Mouse (Mus musculus): ENCODE measurements around the gene Usp45. TPM values are rescaled to one million over a fixed set of nuclear protein-coding genes. Genes with fewer than 3 reads are reported as not detected.

Gene Usp45
- polyA plus RNA-seq, 1 experiment, result 7.1 TPM

GRCm38 (mm10) chr4:21776091-21776945, 9.4 kb downstream of the Usp45 start:
- H3K4me1 ChIP-seq (ENCODE audit: control insufficient read depth, insufficient read depth, low read length), result peaks cover 3% of the 10 kb centered on the region
- TF ChIP-seq CTCF (IDR thresholded peaks at IDR 0.05; ENCODE audit: control insufficient read depth, insufficient read depth, insufficient replicate concordance, low read depth, low read length), result no peak
- peak; percentile 74 for TF ChIP-seq POLR2A (IDR thresholded peaks at IDR 0.05; ENCODE audit: control insufficient read depth, low read depth, low read length)
- H3K27ac ChIP-seq (ENCODE audit: control insufficient read depth, insufficient read depth, low read depth, low read length), result peak overlapping the region; percentile 68
- H3K36me3 ChIP-seq (ENCODE audit: control insufficient read depth, insufficient read depth, low read length), result no peaks in the 10 kb centered on the region
- peak overlapping the region; percentile 94 for H3K4me3 ChIP-seq (ENCODE audit: control insufficient read depth, low read depth, low read length)
- no peaks in the 10 kb centered on the region for H3K27me3 ChIP-seq (ENCODE audit: control insufficient read depth, insufficient read depth, low read length)

- no peak for TF ChIP-seq POLR2A (IDR thresholded peaks at IDR 0.05; ENCODE audit: control insufficient read depth, low read depth, low read length)
- no peak for TF ChIP-seq CTCF (IDR thresholded peaks at IDR 0.05; ENCODE audit: control insufficient read depth, insufficient read depth, insufficient replicate concordance, low read depth, low read length)
- Histone ChIP-seq H3K4me1 (ENCODE audit: control insufficient read depth, insufficient read depth, low read length) (peaks cover 4% of the 10 kb centered on the region), H3K36me3 (ENCODE audit: control insufficient read depth, insufficient read depth, low read length) (no peaks in the 10 kb centered on the region), H3K27me3 (ENCODE audit: control insufficient read depth, insufficient read depth, low read length) (no peaks in the 10 kb centered on the region), H3K27ac (ENCODE audit: control insufficient read depth, insufficient read depth, low read depth, low read length) (no peak overlapping the region), H3K4me3 (ENCODE audit: control insufficient read depth, low read depth, low read length) (no peak overlapping the region)
Measured at GRCm38 (mm10) chr4:21776946-21777265, 9.9 kb downstream of the Usp45 start.

- TF ChIP-seq CTCF (IDR thresholded peaks at IDR 0.05; ENCODE audit: control insufficient read depth, insufficient read depth, insufficient replicate concordance, low read depth, low read length) (no peak), POLR2A (IDR thresholded peaks at IDR 0.05; ENCODE audit: control insufficient read depth, low read depth, low read length) (no peak)
- no peaks in the 10 kb centered on the region for H3K27me3 ChIP-seq (ENCODE audit: control insufficient read depth, insufficient read depth, low read length)
- no peaks in the 10 kb centered on the region; the same call in 1 of the 2 replicates for H3K36me3 ChIP-seq (ENCODE audit: control insufficient read depth, insufficient read depth, low read length)
- no peak overlapping the region; the same call in 1 of the 2 replicates for H3K4me3 ChIP-seq (ENCODE audit: control insufficient read depth, low read depth, low read length)
- peak overlapping the region; percentile 62; the same call in 1 of the 2 replicates for H3K27ac ChIP-seq (ENCODE audit: control insufficient read depth, insufficient read depth, low read depth, low read length)
- peaks cover 2% of the 10 kb centered on the region for H3K4me1 ChIP-seq (ENCODE audit: control insufficient read depth, insufficient read depth, low read length)
Measured at GRCm38 (mm10) chr4:21780816-21781726, 14.1 kb downstream of the Usp45 start.

- Histone ChIP-seq H3K27ac (ENCODE audit: control insufficient read depth, insufficient read depth, low read depth, low read length) (no peak overlapping the region), H3K36me3 (ENCODE audit: control insufficient read depth, insufficient read depth, low read length) (no peaks in the 10 kb centered on the region; the same call in 1 of the 2 replicates), H3K4me3 (ENCODE audit: control insufficient read depth, low read depth, low read length) (no peak overlapping the region), H3K4me1 (ENCODE audit: control insufficient read depth, insufficient read depth, low read length) (peaks cover 2% of the 10 kb centered on the region), H3K27me3 (ENCODE audit: control insufficient read depth, insufficient read depth, low read length) (no peaks in the 10 kb centered on the region)
- no peak for TF ChIP-seq CTCF (IDR thresholded peaks at IDR 0.05; ENCODE audit: control insufficient read depth, insufficient read depth, insufficient replicate concordance, low read depth, low read length)
- no peak for TF ChIP-seq POLR2A (IDR thresholded peaks at IDR 0.05; ENCODE audit: control insufficient read depth, low read depth, low read length)
Measured at GRCm38 (mm10) chr4:21786268-21786667, 19.3 kb downstream of the Usp45 start.

GRCm38 (mm10) chr4:21788903-21789302, 21.9 kb downstream of the Usp45 start:
- H3K27me3 ChIP-seq (ENCODE audit: control insufficient read depth, insufficient read depth, low read length), result no peaks in the 10 kb centered on the region
- no peaks in the 10 kb centered on the region for H3K4me1 ChIP-seq (ENCODE audit: control insufficient read depth, insufficient read depth, low read length)
- no peak for TF ChIP-seq CTCF (IDR thresholded peaks at IDR 0.05; ENCODE audit: control insufficient read depth, insufficient read depth, insufficient replicate concordance, low read depth, low read length)
- no peak for TF ChIP-seq POLR2A (IDR thresholded peaks at IDR 0.05; ENCODE audit: control insufficient read depth, low read depth, low read length)
- H3K4me3 ChIP-seq (ENCODE audit: control insufficient read depth, low read depth, low read length), result no peak overlapping the region
- H3K36me3 ChIP-seq (ENCODE audit: control insufficient read depth, insufficient read depth, low read length), result no peaks in the 10 kb centered on the region
- H3K27ac ChIP-seq (ENCODE audit: control insufficient read depth, insufficient read depth, low read depth, low read length), result no peak overlapping the region

DNA sequence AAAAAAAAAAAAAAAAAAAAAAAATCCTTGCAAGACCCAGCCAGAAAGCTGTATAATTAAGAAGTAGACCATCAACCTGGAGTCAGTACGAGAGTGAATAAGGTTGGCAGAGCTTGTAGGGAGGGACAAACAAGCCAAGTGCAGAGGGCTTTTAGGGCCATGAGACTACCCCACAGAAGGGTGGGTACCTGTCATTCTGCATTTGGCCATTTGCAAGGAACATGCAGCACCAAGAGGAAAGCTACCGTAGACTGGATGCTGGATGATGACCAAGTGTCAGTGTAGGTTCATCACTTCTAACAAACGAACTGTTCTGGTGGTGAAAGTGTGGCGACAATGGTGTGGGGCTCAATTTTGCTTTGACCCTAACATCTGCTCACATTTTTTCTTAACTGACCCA, 22.9 kb downstream of the Usp45 start:
- TF ChIP-seq CTCF (IDR thresholded peaks at IDR 0.05; ENCODE audit: control insufficient read depth, insufficient read depth, insufficient replicate concordance, low read depth, low read length) (no peak), POLR2A (IDR thresholded peaks at IDR 0.05; ENCODE audit: control insufficient read depth, low read depth, low read length) (no peak)

DNA sequence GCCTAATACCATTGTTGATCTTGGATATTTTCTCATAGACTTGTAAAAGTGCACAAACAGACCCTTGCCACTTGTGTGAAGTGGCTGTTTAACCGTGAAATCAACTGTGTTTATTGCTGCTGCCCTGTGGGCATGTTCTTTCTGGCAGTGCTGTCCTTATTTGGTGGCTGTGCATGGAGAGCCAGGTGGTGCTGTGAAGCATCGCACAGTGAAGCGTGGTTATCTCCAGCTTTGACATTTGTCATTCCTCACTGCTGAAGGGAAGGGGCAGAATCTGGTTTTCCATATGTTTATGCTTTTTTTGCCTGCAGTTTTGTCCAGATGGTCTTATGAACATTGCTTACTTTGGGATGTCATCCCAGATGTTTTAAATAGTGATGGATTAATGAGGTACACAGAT, 26.7 kb downstream of the Usp45 start:
- Histone ChIP-seq H3K36me3 (ENCODE audit: control insufficient read depth, insufficient read depth, low read length) (no peaks in the 10 kb centered on the region), H3K27me3 (ENCODE audit: control insufficient read depth, insufficient read depth, low read length) (no peaks in the 10 kb centered on the region)
- TF ChIP-seq POLR2A (IDR thresholded peaks at IDR 0.05; ENCODE audit: control insufficient read depth, low read depth, low read length) (no peak), CTCF (IDR thresholded peaks at IDR 0.05; ENCODE audit: control insufficient read depth, insufficient read depth, insufficient replicate concordance, low read depth, low read length) (no peak)

More for the DNA sequence above, 22.9 kb downstream of the Usp45 start:
- H3K4me3 ChIP-seq (ENCODE audit: control insufficient read depth, low read depth, low read length), result no peak overlapping the region
- no peaks in the 10 kb centered on the region for H3K36me3 ChIP-seq (ENCODE audit: control insufficient read depth, insufficient read depth, low read length)
- H3K27ac ChIP-seq (ENCODE audit: control insufficient read depth, insufficient read depth, low read depth, low read length), result no peak overlapping the region
- no peaks in the 10 kb centered on the region for H3K4me1 ChIP-seq (ENCODE audit: control insufficient read depth, insufficient read depth, low read length)
- H3K27me3 ChIP-seq (ENCODE audit: control insufficient read depth, insufficient read depth, low read length), result no peaks in the 10 kb centered on the region

More for the DNA sequence above, 26.7 kb downstream of the Usp45 start:
- Histone ChIP-seq H3K27ac (ENCODE audit: control insufficient read depth, insufficient read depth, low read depth, low read length) (no peak overlapping the region), H3K4me1 (ENCODE audit: control insufficient read depth, insufficient read depth, low read length) (no peaks in the 10 kb centered on the region), H3K4me3 (ENCODE audit: control insufficient read depth, low read depth, low read length) (no peak overlapping the region)

All from testis, adult 2 months (tissue).